Comparison of ENCODE assay signal across 8 mouse cellular contexts in the genomic region with DNA sequence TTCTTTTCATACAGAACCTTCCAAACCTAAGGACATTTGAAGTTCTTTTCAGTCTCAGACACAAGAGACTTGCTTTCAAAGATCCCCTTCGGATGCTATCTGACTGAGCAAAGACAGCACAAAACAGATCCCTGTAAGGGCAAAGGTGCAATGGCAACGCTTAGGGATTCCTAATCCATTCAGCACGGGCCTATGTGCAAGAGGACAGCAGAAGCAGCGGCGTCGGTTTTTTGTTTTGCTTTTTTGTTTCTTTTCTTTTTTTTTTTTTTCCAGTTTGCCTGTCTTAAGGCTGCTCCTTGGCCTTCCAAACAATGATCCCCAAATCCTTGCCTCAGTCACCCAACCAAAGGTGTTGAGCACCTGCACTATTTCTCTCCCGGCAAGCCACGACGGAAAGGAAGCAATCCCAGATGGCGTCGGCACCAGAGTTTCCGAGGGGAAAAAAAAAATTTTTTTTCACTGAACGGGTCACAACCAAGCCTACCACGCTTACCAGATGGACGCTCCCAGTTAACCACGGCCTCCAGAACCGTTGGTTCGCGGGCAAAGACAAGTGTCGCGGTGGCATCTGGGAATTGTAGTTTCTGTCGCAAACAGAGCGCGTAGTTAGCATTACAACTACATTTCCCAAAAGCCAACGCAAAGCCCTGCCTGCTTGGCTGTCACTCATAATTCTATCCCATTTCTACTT. TPM values are rescaled to one million over a fixed set of nuclear protein-coding genes. Genes with fewer than 3 reads are reported as not detected.
A peak's percentile ranks its signal among the peaks of the same experiment; 100 is the strongest.
DNase-seq lines count a peak whose midpoint lies in the region; ATAC-seq lines count a peak whose summit lies in the region.

No protein-coding gene starts in this region.

- H3K9me3 ChIP-seq in hindbrain, embryonic 16.5 days (ENCODE audit: control insufficient read depth, low read length): no peaks in the 10 kb centered on the region
- no peaks in the 10 kb centered on the region for H3K9me3 ChIP-seq in midbrain, embryonic 16.5 days (replicated peaks; ENCODE audit: control insufficient read depth, low read length, poor library complexity, severe bottlenecking)

- H3K4me2 ChIP-seq in hindbrain, embryonic 16.5 days (ENCODE audit: low read length): peak overlapping the region; percentile 76
- H3K4me2 ChIP-seq in midbrain, embryonic 16.5 days (ENCODE audit: low read length): peak overlapping the region; percentile 98

- H3K9ac ChIP-seq in hindbrain, embryonic 16.5 days (ENCODE audit: low read depth, low read length): peak overlapping the region; percentile 89
- peak overlapping the region; percentile 92 for H3K9ac ChIP-seq in midbrain, embryonic 16.5 days (ENCODE audit: low read depth, low read length)

- H3K4me3 ChIP-seq in hindbrain, embryonic 16.5 days (ENCODE audit: low read length): peak overlapping the region; percentile 67
- H3K4me3 ChIP-seq in midbrain, embryonic 16.5 days (ENCODE audit: low read depth, low read length): peak overlapping the region; percentile 89

- peak overlapping the region; percentile 93 for H3K27ac ChIP-seq in hindbrain, embryonic 16.5 days (ENCODE audit: low read depth, low read length)
- peak overlapping the region; percentile 94 for H3K27ac ChIP-seq in midbrain, embryonic 16.5 days (ENCODE audit: low read length)

- WGBS in hindbrain, embryonic 16.5 days: 3% methylated on average over 25 of the region's 25 CpGs
- 2% methylated on average over 25 of the region's 25 CpGs for WGBS in midbrain, embryonic 16.5 days

- no peaks in the 10 kb centered on the region for H3K36me3 ChIP-seq in hindbrain, embryonic 16.5 days (ENCODE audit: control insufficient read depth, insufficient read depth, low read length)
- no peaks in the 10 kb centered on the region for H3K36me3 ChIP-seq in midbrain, embryonic 16.5 days (ENCODE audit: control insufficient read depth, insufficient read depth, low read length)

- no peaks in the 10 kb centered on the region for H3K27me3 ChIP-seq in hindbrain, embryonic 16.5 days (replicated peaks; ENCODE audit: control insufficient read depth, insufficient read depth, low read length)
- no peaks in the 10 kb centered on the region for H3K27me3 ChIP-seq in midbrain, embryonic 16.5 days (ENCODE audit: control insufficient read depth, insufficient read depth, low read depth, low read length)

- ATAC-seq in hindbrain, embryonic 16.5 days: peak; percentile 88
- ATAC-seq in midbrain, embryonic 16.5 days: peak; percentile 87

- peak; percentile 76 for DNase-seq in ovary, postnatal 36 days (ENCODE audit: low spot score)
- no peak for DNase-seq in ovary, postnatal 14 days (ENCODE audit: low spot score)
- peak; percentile 91 to 94 for DNase-seq in cerebellum, postnatal 10 days
- peak; percentile 89 to 94 for DNase-seq in frontal cortex, adult 2 months (ENCODE audit: extremely low spot score in 1 of 2, low spot score in 1 of 2)
- DNase-seq in liver: peak; percentile 90
- peak; percentile 89 for DNase-seq in testis, postnatal 14 days (ENCODE audit: low spot score)

- H3K4me1 ChIP-seq in hindbrain, embryonic 16.5 days (ENCODE audit: control insufficient read depth, insufficient read depth, low read depth, low read length): peaks cover 20% of the 10 kb centered on the region
- H3K4me1 ChIP-seq in midbrain, embryonic 16.5 days (ENCODE audit: control insufficient read depth, insufficient read depth, low read length): peaks cover 26% of the 10 kb centered on the region

RNA-seq across cellular contexts. Expression of a gene that starts 0.4 kb away (rescaled TPM):
- 7.4 TPM in 2 replicates for polyA plus RNA-seq in frontal cortex, adult 2 months (2012; rRNA removed)
- polyA plus RNA-seq in hindbrain, embryonic 16.5 days (2015; fragmentation: Nextera tagmentation; extraction: Ambion mirVana): 14.3 and 15.7 TPM in 2 replicates
- 15.9 and 17.8 TPM in 2 replicates for polyA plus RNA-seq in midbrain, embryonic 16.5 days (2015; fragmentation: Nextera tagmentation; extraction: Ambion mirVana)

RNA-seq across cellular contexts. Expression of a gene that starts 0.5 kb away (rescaled TPM):
- 53.9 and 56.0 TPM in 2 replicates for polyA plus RNA-seq in frontal cortex, adult 2 months (2012; rRNA removed)
- polyA plus RNA-seq in hindbrain, embryonic 16.5 days (2015; fragmentation: Nextera tagmentation; extraction: Ambion mirVana): 41.0 and 41.2 TPM in 2 replicates
- 33.6 and 38.6 TPM in 2 replicates for polyA plus RNA-seq in midbrain, embryonic 16.5 days (2015; fragmentation: Nextera tagmentation; extraction: Ambion mirVana)
